Mouse (Mus musculus): ENCODE results near the gene Gapdh.

DNA sequence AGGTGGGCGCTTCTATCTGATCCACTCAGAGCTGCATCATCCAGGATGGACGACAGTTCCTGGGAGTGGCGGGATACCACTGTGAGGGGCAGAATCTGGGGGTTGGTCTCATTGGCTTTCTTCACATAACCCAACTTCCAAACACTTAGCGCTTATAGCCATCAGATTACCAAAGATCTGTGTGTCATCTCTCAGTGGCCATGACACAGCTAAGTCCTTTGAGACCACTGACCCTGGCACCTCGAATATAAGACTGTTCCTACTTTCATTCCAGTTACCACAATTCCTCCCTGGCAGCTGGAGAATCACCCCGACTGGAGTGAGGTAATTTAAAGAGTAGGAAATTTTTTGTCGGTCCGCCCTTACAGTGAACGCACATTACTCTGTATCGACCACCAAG, 19.9 kb upstream of the Gapdh start:
- no peak for TF ChIP-seq CTCF (IDR thresholded peaks at IDR 0.05; ENCODE audit: extremely low read depth, insufficient read depth, insufficient read length, insufficient replicate concordance)
- no peak for TF ChIP-seq POLR2A (IDR thresholded peaks at IDR 0.05; ENCODE audit: low read depth, low read length)

Data from spleen, adult 2 months (tissue).